Mouse (Mus musculus): ENCODE measurements around the gene Nacc2.

The Nacc2 gene

GRCm38 (mm10) chr2:26011420-26011819, 111.6 kb downstream of the Nacc2 start:
- no peak for DNase-seq (ENCODE audit: low spot score in 2 of 2)

Measured in urinary bladder, adult 18-20 months (tissue).